12 mouse cellular contexts compared by ENCODE assay signal in genomic region chr1:19213851-19214395, GRCm38 (mm10). TPM values are rescaled to one million over a fixed set of nuclear protein-coding genes. Genes with fewer than 3 reads are reported as not detected.
A peak's percentile ranks its signal among the peaks of the same experiment; 100 is the strongest.
DNase-seq lines count a peak whose midpoint lies in the region; ATAC-seq and TF ChIP-seq lines count a peak whose summit lies in the region.
"Had no signal": no experiment of that assay in that cellular context is flagged by ENCODE, and none has a peak within 500 bp of the region (broad histone marks: within the 10 kb centered on the region; RNA-seq: fewer than 3 reads in every experiment).

No protein-coding gene starts in this region.

- H3K9me3 ChIP-seq in embryonic facial prominence, embryonic 14.5 days (ENCODE audit: control insufficient read depth, low read length), result no peaks in the 10 kb centered on the region
- no peaks in the 10 kb centered on the region for H3K9me3 ChIP-seq in limb, embryonic 13.5 days
- no peaks in the 10 kb centered on the region for H3K9me3 ChIP-seq in neural tube, embryonic 14.5 days (ENCODE audit: control insufficient read depth, low read length)
- no peaks in the 10 kb centered on the region for H3K9me3 ChIP-seq in liver, embryonic 12.5 days (replicated peaks)

- peak overlapping the region; percentile 71 for H3K9ac ChIP-seq in embryonic facial prominence, embryonic 14.5 days (ENCODE audit: low read depth, low read length)
- H3K9ac ChIP-seq in limb, embryonic 13.5 days, result peak overlapping the region; percentile 76
- peak overlapping the region; percentile 39 for H3K9ac ChIP-seq in neural tube, embryonic 14.5 days (replicated peaks; ENCODE audit: low read depth, low read length)
- no peak overlapping the region for H3K9ac ChIP-seq in liver, embryonic 12.5 days

- no peak for ATAC-seq in embryonic facial prominence, embryonic 14.5 days (ENCODE audit: low read depth)
- no peak for ATAC-seq in limb, embryonic 13.5 days (ENCODE audit: low FRiP score, low read depth)
- no peak for ATAC-seq in neural tube, embryonic 14.5 days (ENCODE audit: low read depth)
- ATAC-seq in liver, embryonic 12.5 days, result no peak

- no peak for TF ChIP-seq CTCF in kidney, adult 2 months (conservative IDR thresholded peaks at IDR 0.05; ENCODE audit: insufficient read depth, insufficient read length, low read depth, low read length)

- H3K27ac ChIP-seq in kidney, adult 2 months (ENCODE audit: insufficient read depth, low read depth, low read length), result peak overlapping the region; percentile 69
- peak overlapping the region; percentile 74 for H3K27ac ChIP-seq in embryonic facial prominence, embryonic 14.5 days (replicated peaks; ENCODE audit: low read depth, low read length)
- H3K27ac ChIP-seq in limb, embryonic 13.5 days, result peak overlapping the region; percentile 67
- H3K27ac ChIP-seq in neural tube, embryonic 14.5 days (ENCODE audit: low read depth, low read length), result peak overlapping the region; percentile 64
- no peak overlapping the region for H3K27ac ChIP-seq in liver, embryonic 12.5 days

- TF ChIP-seq POLR2A in kidney, adult 2 months (IDR thresholded peaks at IDR 0.05; ENCODE audit: low read depth, low read length), result no peak

- H3K36me3 ChIP-seq in kidney, adult 2 months (ENCODE audit: control insufficient read depth, insufficient read depth, low read length), result no peaks in the 10 kb centered on the region; the same call in 1 of the 2 replicates
- no peaks in the 10 kb centered on the region for H3K36me3 ChIP-seq in embryonic facial prominence, embryonic 14.5 days (ENCODE audit: control insufficient read depth, insufficient read depth, low read length)
- no peaks in the 10 kb centered on the region for H3K36me3 ChIP-seq in limb, embryonic 13.5 days
- H3K36me3 ChIP-seq in neural tube, embryonic 14.5 days (ENCODE audit: control insufficient read depth, insufficient read depth, low read length), result no peaks in the 10 kb centered on the region
- H3K36me3 ChIP-seq in liver, embryonic 12.5 days, result no peaks in the 10 kb centered on the region

- 4% methylated on average over 36 of the region's 36 CpGs for WGBS in kidney, adult 2 months
- 2% methylated on average over 36 of the region's 36 CpGs for WGBS in embryonic facial prominence, embryonic 14.5 days
- WGBS in limb, embryonic 13.5 days, result 2% methylated on average over 36 of the region's 36 CpGs
- WGBS in neural tube, embryonic 14.5 days, result 2% methylated on average over 36 of the region's 36 CpGs
- WGBS in liver, embryonic 12.5 days (ENCODE audit: insufficient replicate concordance), result 4% methylated on average over 36 of the region's 36 CpGs

- H3K4me2 ChIP-seq in embryonic facial prominence, embryonic 14.5 days (ENCODE audit: low read depth, low read length), result peak overlapping the region; percentile 52
- peak overlapping the region; percentile 65 for H3K4me2 ChIP-seq in limb, embryonic 13.5 days (replicated peaks)
- peak overlapping the region; percentile 41 for H3K4me2 ChIP-seq in neural tube, embryonic 14.5 days (ENCODE audit: low read depth, low read length)
- H3K4me2 ChIP-seq in liver, embryonic 12.5 days, result no peak overlapping the region

- H3K4me3 ChIP-seq in kidney, adult 2 months (ENCODE audit: insufficient read depth, low read depth, low read length), result peak overlapping the region; percentile 79
- peak overlapping the region; percentile 46 for H3K4me3 ChIP-seq in embryonic facial prominence, embryonic 14.5 days (ENCODE audit: low read depth, low read length)
- H3K4me3 ChIP-seq in limb, embryonic 13.5 days, result peak overlapping the region; percentile 46
- H3K4me3 ChIP-seq in neural tube, embryonic 14.5 days (ENCODE audit: low read depth, low read length), result peak overlapping the region; percentile 32
- no peak overlapping the region for H3K4me3 ChIP-seq in liver, embryonic 12.5 days
- H3K4me3 ChIP-seq: myocyte had no signal

- DNase-seq in kidney, adult 2 months, result peak; percentile 9
- DNase-seq in kidney, postnatal 10 days, result no peak
- no peak for DNase-seq in embryonic facial prominence, embryonic 14.5 days (ENCODE audit: low spot score)
- DNase-seq in cerebellum, postnatal 4 days (ENCODE audit: low spot score in 2 of 2), result no peak
- DNase-seq in spleen, postnatal 4 days (ENCODE audit: low spot score in 2 of 2), result no peak
- DNase-seq: heart, postnatal 4 days; layer of hippocampus, adult 9-11 months; right cerebral cortex, postnatal 4 days had no signal

- H3K27me3 ChIP-seq in kidney, adult 2 months (replicated peaks; ENCODE audit: control insufficient read depth, insufficient read depth, low read length), result peaks cover 4% of the 10 kb centered on the region; the same call in 1 of the 2 replicates
- H3K27me3 ChIP-seq in embryonic facial prominence, embryonic 14.5 days (replicated peaks; ENCODE audit: control insufficient read depth, insufficient read depth, low read length), result peaks cover 84% of the 10 kb centered on the region
- H3K27me3 ChIP-seq in limb, embryonic 13.5 days, result peaks cover 77% of the 10 kb centered on the region
- H3K27me3 ChIP-seq in neural tube, embryonic 14.5 days (ENCODE audit: control insufficient read depth, insufficient read depth, low read length), result peaks cover 31% of the 10 kb centered on the region
- H3K27me3 ChIP-seq in liver, embryonic 12.5 days (replicated peaks), result peaks cover 97% of the 10 kb centered on the region

- H3K4me1 ChIP-seq in kidney, adult 2 months (ENCODE audit: control insufficient read depth, insufficient read depth, low read length), result no peaks in the 10 kb centered on the region
- H3K4me1 ChIP-seq in embryonic facial prominence, embryonic 14.5 days (ENCODE audit: control insufficient read depth, insufficient read depth, low read length), result no peaks in the 10 kb centered on the region
- 0 out of 2 replicates have a peak, but pooled peaks cover 9% of the 10 kb centered on the region for H3K4me1 ChIP-seq in limb, embryonic 13.5 days
- no peaks in the 10 kb centered on the region; the same call in 1 of the 2 replicates for H3K4me1 ChIP-seq in neural tube, embryonic 14.5 days (ENCODE audit: control insufficient read depth, insufficient read depth, low read length)
- no peaks in the 10 kb centered on the region for H3K4me1 ChIP-seq in liver, embryonic 12.5 days

RNA-seq across cellular contexts. Expression of gene Tfap2b, which starts 5.2 kb away (rescaled TPM):
- polyA plus RNA-seq in kidney, adult 2 months (2012; rRNA removed), result 36.0 and 44.2 TPM in 2 replicates
- polyA plus RNA-seq in embryonic facial prominence, embryonic 14.5 days (2014; fragmentation: Nextera tagmentation; extraction: Ambion mirVana), result 15.1 and 20.3 TPM in 2 replicates
- 57.2 and 66.0 TPM in 2 replicates for polyA plus RNA-seq in limb, embryonic 13.5 days (2015; fragmentation: Nextera tagmentation; extraction: Ambion mirVana)
- 49.2 and 51.8 TPM in 2 replicates for polyA plus RNA-seq in neural tube, embryonic 14.5 days (2014; fragmentation: Nextera tagmentation; extraction: Ambion mirVana)
- polyA plus RNA-seq in liver, embryonic 12.5 days (2016; fragmentation: Nextera tagmentation; extraction: Ambion mirVana), result 0.18 TPM in 1 of 2 replicates, not detected in the other
- polyA plus RNA-seq: myocyte had no signal

Comparison
In these comparisons a context has a peak if more than half of its experiments do, and no peak if none do; other contexts are left out.
1. RNA of gene Tfap2b, which starts 5.2 kb away (polyA plus RNA-seq): 57.2 to 66.0 TPM in limb, embryonic 13.5 days, 49.2 to 51.8 TPM in neural tube, embryonic 14.5 days, 36.0 to 44.2 TPM in kidney, adult 2 months and 15.1 to 20.3 TPM in embryonic facial prominence, embryonic 14.5 days; 0.18 TPM in liver, embryonic 12.5 days; every median in the first group is over 10 times any median in the second.